Mouse (Mus musculus) B cell, adult 67 days (primary cell): ENCODE results near the gene Nat9. TPM values are rescaled to one million over a fixed set of nuclear protein-coding genes. Genes with fewer than 3 reads are reported as not detected.

Experiments used
- total RNA-seq, 2 experiments: library from RNA; stranded (reverse); gene quantifications; 4 replicates each; pipeline ENCODE4 v1.2.4; 2023

The Nat9 gene
- 10 to 100 TPM; 17.5 to 21.0 TPM for total RNA-seq

GRCm38 (mm10) chr11:115187693-115188092 lies at the start of gene Nat9:
Nat9 (minus strand) TSS chr11:115187859.

GRCm38 (mm10) chr11:115187224-115187639 lies 427 bp downstream of the Nat9 start, which contains the start of gene Tmem104:
Tmem104 (plus strand) TSS chr11:115187487.

GRCm38 (mm10) chr11:115162832-115163480 lies 24.7 kb downstream of the Nat9 start, which contains the start of gene Slc9a3r1:
Slc9a3r1 (plus strand) TSS chr11:115163341.

DNA sequence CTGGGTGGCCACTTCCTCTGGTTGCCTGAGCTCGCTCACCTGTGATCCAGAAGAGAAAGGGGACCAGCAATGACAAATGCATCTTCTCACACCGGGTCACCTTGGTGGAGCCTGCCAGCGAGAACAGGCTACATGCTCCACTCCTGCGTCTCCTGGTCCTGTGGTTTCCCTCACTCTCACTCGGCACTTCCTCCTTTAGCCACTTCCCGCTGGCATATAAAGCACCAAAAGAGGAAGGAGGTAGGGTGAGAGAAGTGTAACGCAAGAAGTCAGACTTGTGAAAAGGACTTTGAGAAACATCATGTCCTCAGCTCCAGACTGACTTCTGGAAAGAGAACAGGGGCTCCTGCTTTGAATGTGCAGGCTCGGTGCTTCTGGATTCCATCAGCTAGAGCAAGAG lies 53.9 kb downstream of the Nat9 start, which contains the start of gene Cd300lf:
TSS of gene Cd300lf (minus strand) at position 193 of the 400 bp plus-strand sequence.

Other genes starting within 250 kb of the Nat9 start
- not detected for gene Cd300c, start 218.7 kb downstream of the Nat9 start, total RNA-seq
- under 1 TPM; 0.59 to 0.61 TPM for gene Cd300ld, start 197.9 kb downstream of the Nat9 start, total RNA-seq
- 1 to 10 TPM in 1 of 2 experiments, under 1 TPM in 1; 0.47 to 1.2 TPM for gene Cd300c2, start 186.0 kb downstream of the Nat9 start, total RNA-seq
- not detected for gene Cd300ld2, start 171.7 kb downstream of the Nat9 start, total RNA-seq
- not detected for gene Cd300ld4, start 160.8 kb downstream of the Nat9 start, total RNA-seq
- gene Cd300ld5, start 150.1 kb downstream of the Nat9 start, total RNA-seq = not detected
- not detected for gene Cd300ld3, start 139.4 kb downstream of the Nat9 start, total RNA-seq
- under 1 TPM in 1 of 2 experiments, not detected in 1; 0.67 TPM for gene Cd300e, start 125.7 kb downstream of the Nat9 start, total RNA-seq
- 1 to 10 TPM; 6.3 to 8.4 TPM for gene Rab37, start 96.4 kb downstream of the Nat9 start, total RNA-seq
- 10 to 100 TPM in 1 of 2 experiments, 1 to 10 TPM in 1; 6.3 to 12.4 TPM for gene Cd300lf, start 53.9 kb downstream of the Nat9 start, total RNA-seq
- gene Slc9a3r1, start 24.5 kb downstream of the Nat9 start, total RNA-seq = 10 to 100 TPM; 83.4 to 90.5 TPM
- 10 to 100 TPM; 11.5 to 20.2 TPM for gene Tmem104, start 372 bp downstream of the Nat9 start, total RNA-seq
- gene Grin2c, start 79.4 kb upstream of the Nat9 start, total RNA-seq = not detected
- 10 to 100 TPM; 21.8 to 23.8 TPM for gene Fdxr, start 89.2 kb upstream of the Nat9 start, total RNA-seq
- gene Fads6, start 109.8 kb upstream of the Nat9 start, total RNA-seq = under 1 TPM in 1 of 2 experiments, not detected in 1; 0.33 TPM
- not detected for gene Otop2, start 119.3 kb upstream of the Nat9 start, total RNA-seq
- gene Ush1g, start 134.2 kb upstream of the Nat9 start, total RNA-seq = not detected
- not detected for gene Otop3, start 146.9 kb upstream of the Nat9 start, total RNA-seq
- under 1 TPM; 0.49 to 0.71 TPM for gene Hid1, start 179.9 kb upstream of the Nat9 start, total RNA-seq
- not detected for gene Cdr2l, start 194.1 kb upstream of the Nat9 start, total RNA-seq
- 10 to 100 TPM; 45.7 to 47.3 TPM for gene Mrpl58, start 215.9 kb upstream of the Nat9 start, total RNA-seq
- 100 to 1,000 TPM; 178 to 191 TPM for gene Atp5h, start 232.1 kb upstream of the Nat9 start, total RNA-seq
- 10 to 100 TPM; 45.6 to 46.5 TPM for gene Kctd2, start 232.3 kb upstream of the Nat9 start, total RNA-seq